Mouse (Mus musculus): ENCODE measurements at regions not wholly inside any gene's neighbourhood (a gene's known extent, or its start where the extent isn't known, plus 50 kb on each side); places are given as distances from the start of the nearest gene placed in this dataset.

- no peak for DNase-seq (ENCODE audit: low spot score)
Observed at GRCm38 (mm10) chr4:33686135-33686534, 238.3 kb upstream of the Cnr1 start.

DNA sequence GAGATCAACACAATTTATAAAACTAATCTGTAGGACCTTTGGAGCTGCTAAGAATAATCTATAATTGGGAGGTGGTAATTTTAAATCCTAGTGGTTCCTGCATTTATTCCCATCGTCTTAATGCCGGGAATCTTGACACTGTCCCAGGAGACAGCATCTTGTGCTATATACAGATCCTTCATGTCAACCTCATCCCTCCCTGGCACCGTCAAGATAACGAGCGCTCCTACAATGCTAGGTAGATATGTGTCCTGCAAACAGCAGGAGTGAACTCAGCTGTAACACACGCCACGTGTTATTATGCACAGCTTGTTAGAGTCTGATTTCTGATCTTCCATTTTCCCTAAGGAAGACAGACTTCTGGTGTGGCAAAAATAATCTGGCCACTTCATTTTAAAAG lies 237.0 kb upstream of the Cnr1 start:
- DNase-seq (ENCODE audit: low spot score), result no peak

DNA sequence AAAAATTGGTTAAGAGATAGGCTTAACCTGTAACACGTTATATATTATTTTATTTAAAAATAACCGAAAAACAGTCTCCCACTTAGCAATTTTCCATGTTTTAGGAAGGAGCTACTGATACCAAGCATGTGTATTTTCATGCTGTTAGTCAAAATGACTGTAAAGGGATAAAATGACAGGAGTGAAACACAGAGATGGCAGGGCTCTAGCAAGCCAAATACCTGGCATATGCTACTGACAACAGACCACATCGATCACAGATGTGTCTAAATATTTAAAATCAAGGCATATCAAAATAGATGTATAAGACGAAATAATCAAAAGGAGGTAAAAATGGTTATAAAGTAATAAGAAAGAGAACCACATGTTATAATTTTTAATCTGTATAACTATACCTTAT lies 231.0 kb upstream of the Cnr1 start:
- no peak for DNase-seq (ENCODE audit: low spot score)

DNA sequence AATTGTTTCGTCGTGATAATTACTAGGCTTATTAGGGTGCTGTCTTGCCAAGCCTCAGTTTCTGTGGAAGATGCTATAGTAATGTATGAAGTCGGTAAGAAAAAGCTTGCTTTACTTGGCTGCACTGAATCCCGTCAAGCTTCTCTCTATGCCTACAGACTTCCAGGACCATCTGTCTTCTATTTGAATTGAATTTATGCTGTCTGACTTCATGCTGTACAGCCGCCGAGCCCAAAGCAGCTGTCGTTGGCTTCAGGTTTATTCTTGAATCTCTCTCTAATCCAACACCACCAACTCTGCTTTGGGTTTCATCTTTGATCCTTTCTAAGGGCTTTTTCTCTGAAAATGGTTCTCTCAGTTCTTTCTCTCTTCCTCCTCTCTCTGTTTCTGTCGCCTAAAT lies 227.4 kb upstream of the Cnr1 start:
- DNase-seq (ENCODE audit: low spot score), result no peak

- DNase-seq (ENCODE audit: low spot score), result no peak
Observed at GRCm38 (mm10) chr4:33702028-33702666, 222.2 kb upstream of the Cnr1 start.

GRCm38 (mm10) chr4:33705722-33706121 lies 218.7 kb upstream of the Cnr1 start:
- no peak for DNase-seq (ENCODE audit: low spot score)

DNA sequence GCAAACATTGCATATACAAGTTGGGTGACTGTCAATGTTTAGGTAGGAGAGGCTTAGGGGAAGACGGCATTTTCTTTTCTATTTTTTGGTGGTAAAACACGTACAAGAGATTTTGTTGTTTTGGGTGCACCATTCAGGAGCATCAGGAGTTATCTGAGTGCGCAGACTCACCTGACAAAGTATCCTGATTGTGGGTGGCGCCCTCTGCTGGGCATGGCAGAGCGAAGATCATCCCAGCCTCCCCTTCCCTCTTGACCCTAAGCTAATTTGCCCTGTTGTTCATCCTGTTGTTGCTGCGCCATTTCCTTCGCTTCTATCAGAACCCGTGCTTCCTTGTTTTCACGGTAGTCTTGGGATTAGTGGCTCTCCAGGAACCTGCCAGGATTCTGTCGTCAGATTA lies 217.6 kb upstream of the Cnr1 start:
- DNase-seq (ENCODE audit: low spot score), result no peak

DNA sequence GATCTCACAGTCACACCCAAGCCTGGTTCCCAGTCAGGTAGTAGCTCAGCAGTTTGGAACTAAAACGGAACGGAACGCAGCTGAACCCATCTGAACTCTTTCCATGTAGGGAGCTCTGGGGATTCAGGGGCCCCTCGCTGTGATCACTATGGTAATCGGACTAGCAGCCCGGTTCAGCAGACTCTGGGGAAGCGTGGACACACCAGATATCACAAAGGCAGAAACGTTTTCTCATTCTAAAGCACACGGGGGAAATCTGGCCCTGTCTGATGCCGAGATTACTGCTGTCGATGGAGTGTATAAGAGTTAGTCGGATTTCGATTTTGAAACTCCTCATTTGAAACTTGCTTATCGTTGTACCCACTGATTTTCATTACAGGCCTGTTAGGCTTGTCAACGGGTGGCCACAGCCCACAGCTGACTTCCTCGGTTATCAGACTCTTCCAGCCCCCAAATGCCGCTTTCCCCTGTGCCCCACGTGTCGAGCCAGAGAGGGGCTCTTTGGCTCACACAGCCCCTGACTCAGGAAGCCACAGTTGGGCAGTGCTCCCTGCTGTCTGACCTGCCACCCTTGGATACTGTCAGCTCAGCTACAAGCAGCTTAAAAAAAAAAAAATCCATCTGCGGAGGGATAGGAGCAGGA lies 207.8 kb upstream of the Cnr1 start:
- DNase-seq (ENCODE audit: low spot score), result no peak

GRCm38 (mm10) chr4:33720972-33721371 lies 203.4 kb upstream of the Cnr1 start:
- DNase-seq (ENCODE audit: low spot score), result no peak

DNA sequence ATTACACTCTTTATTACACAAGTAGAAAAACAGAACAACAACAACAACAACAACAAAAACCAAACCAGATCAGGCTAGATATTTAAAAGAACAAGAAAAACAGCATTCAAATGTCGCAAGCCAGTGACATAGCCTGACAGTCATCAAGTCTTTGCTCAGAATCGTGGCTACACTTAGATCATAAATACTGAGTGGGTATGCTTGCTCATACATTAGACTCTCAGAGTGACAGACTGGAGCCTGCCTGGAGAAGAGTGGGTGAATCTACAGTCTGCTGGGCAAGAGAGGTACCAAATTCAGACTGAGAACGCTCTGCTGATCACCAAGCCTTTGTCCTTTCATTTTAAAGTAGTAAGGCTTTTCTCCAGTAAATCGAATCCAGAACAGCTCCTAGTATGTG lies 202.4 kb upstream of the Cnr1 start:
- DNase-seq (ENCODE audit: low spot score), result no peak

DNA sequence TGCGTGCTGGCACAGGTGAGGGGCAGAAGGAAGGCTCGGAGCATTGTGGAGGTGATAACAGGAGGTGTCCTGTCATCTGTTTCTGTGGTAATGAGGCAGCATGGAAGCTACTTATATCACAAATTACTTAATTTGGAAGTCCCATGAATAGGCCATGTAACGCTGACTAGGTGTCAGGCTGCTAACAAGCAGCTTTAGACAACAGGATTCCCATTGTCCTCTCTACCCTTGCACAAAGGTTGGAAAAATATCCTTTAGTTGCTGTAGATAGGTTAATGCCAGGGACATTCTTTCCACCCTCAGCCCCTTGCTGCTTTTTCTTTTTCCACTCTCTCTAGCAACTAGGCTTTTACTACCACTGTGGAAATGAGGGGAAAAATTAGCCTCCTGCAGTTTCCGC lies 192.6 kb upstream of the Cnr1 start:
- no peak for DNase-seq (ENCODE audit: low spot score)

- DNase-seq (ENCODE audit: low spot score), result no peak
Observed at GRCm38 (mm10) chr4:33734923-33735322, 189.5 kb upstream of the Cnr1 start.

DNA sequence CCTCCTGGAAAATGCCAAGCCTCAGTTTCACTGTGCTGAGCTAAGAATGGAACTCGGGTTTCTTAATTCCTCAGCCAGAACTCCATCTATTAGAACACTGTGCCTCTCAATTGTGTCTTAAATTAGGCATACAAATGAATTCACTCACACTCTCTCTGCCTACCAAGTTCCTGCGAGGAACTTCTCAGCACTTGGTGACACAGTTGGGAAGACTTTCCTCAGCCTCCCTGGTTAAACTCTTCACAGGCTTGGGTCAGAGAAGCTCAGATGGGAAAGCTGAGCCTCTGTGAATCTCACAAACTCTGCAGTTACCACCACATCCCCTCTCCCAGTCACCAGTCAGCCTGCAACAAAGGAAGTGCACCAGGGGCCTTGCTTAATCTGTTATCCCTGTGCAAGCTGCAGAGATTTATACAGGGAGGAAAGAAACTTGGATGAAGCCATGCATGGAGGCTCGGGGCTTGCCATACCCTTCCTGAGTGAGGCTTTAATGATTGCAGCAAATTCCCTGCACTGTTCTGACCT lies 188.9 kb upstream of the Cnr1 start:
- DNase-seq (ENCODE audit: low spot score), result no peak

DNA sequence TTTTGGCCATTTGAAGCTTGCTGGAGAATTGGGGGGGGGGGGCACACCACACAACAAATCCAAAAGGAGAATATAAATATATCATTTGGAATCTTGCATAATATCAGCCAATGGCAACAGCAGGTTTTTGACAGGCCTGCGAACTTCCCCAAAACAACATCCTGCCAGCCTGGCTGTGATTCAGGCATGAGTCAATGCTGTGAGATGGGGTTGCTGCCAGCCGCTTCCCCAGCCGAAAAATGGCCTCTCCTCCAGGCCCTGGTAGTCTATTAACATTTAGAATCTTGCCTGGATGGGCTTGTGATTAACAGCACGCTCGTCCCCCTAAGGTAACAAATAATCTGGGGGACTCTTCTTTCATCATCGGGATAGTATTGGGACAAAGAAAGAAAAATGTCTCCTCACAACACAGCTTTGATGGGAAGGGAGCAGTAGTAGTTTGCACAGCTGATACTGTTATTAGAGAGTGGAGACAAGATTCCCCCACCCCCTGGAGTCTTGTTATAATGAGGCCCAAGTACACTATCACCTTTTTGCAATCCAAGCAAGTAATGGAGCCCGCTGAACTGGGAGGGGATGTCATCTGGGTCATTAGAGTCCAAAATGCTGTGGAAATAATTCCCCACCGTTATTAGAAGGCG lies 188.2 kb upstream of the Cnr1 start:
- peak; percentile 36 for DNase-seq (ENCODE audit: low spot score)

DNA sequence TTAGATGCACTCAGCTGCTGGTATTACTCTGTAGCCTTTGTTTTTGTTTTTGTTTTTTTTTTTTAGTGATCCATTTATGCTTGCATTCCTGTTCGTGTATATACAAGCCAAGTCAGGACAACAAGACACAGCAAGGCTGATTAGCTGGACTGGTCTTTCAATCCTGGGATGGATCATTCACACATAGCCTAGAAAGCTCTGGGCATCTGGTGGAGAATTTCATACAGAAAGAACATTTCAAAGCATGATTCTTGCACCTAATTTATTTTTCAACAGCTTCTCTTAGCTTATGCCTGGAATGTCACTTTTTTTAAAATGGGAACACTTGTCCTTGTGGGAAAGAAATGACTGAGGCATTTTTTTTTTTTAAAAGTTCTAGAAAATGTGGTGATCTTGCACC lies 187.1 kb upstream of the Cnr1 start:
- DNase-seq (ENCODE audit: low spot score), result no peak

DNA sequence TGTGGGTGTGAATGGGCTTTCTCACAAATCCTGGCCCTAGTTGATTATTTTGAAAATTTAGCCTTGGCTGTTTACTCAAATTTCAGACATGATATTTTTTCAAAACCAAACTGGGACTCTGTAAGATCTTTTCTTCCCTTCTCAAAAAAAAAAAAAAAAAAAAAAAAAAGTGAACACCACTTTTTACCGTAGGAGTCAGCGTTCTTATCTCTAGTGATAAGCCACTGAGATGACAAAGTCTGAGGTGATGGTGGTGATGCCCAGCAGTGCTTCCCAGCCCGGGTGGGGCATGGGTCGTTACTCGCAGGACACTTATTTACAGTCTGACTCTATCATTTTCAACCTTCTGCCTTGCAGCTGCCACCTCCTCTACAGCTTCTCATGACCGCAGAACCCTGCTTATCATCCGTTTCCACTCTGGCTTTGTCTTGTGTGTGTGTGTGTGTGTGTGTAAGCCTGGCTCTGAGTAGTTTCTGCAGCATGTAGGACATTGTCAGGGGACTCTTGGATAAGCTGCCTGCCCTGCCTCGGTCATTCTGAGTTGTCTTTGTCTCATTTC lies 186.5 kb upstream of the Cnr1 start:
- DNase-seq (ENCODE audit: low spot score), result no peak

DNA sequence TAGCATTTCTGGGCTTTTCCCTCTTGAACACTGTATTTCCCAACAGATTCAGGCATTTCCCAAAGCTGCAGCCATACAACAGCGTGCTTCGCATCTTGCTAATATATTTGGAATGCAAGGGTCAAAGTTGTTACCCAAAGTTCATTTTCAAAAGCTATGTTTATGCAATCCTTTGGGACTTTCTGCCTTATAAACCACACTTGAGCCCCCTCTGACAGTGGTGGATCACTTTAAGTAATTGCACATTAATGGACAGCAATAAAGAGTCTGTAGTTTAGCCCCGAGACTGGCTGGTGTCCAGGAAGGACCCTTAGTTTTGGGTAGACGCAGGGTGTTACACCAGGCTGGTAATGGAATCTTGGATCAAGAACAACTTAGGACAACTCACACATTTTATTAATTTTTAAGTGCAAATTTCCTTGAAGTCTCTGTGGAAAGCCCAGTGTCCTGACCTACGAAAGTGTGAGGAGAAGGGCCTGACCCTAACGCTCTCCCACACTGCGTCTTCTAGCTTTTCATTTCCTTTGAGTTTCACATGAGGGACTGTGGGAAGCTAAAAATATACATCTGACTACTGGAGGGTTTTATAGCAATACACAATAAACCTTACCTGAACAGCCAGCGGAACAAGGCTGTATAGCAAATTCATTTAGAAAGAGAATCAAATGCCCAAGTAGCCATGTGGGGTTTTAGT lies 185.0 kb upstream of the Cnr1 start:
- no peak for DNase-seq (ENCODE audit: low spot score)

- no peak for DNase-seq (ENCODE audit: low spot score)
Observed at GRCm38 (mm10) chr4:33740982-33741381, 183.4 kb upstream of the Cnr1 start.

DNA sequence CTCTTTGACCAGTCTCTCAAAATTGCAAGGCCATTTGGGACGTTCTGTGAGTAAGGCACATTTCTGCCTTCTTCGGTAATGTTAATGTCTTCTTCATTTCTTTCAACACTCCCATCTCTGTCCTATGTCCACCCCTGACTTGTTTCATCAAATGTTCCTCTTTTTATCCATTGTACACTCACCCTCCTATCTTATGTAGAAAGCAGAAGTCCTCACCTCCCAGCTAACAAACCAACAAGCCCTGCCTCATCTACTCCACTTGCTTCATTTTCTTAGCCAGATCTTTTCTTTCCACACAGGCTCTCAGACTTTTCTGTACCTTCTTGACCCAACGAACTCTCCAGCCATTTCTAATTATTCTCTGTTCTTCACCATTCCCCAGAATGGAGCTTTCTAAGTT lies 179.2 kb upstream of the Cnr1 start:
- DNase-seq (ENCODE audit: low spot score), result no peak

- DNase-seq (ENCODE audit: low spot score), result peak; percentile 44
Observed at GRCm38 (mm10) chr4:33747316-33747895, 177.0 kb upstream of the Cnr1 start.

GRCm38 (mm10) chr4:33767721-33768120 lies 156.7 kb upstream of the Cnr1 start:
- DNase-seq (ENCODE audit: low spot score), result no peak

DNA sequence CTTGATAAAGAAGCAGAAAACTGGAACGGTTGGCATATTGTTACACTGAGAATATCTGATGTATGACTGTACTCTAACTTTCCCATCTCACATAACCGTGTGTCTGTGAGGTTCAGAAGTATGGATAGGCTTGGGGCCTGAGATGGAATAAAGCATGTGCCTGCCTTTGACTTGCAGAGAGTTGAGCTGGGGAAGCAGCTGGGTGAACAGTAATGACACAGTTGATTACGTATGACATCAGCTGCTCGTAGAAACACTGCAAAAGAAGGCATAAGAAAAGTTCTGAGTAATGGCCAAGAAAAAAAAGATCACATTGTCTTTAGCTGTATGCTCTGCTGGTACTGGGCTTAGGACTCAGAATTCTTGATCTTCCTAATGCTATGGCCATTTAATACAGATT lies 138.4 kb upstream of the Cnr1 start:
- no peak for DNase-seq (ENCODE audit: low spot score)
